Mouse (Mus musculus) layer of hippocampus, postnatal 14 days (tissue): ENCODE measurements around the gene Actrt3. TPM values are rescaled to one million over a fixed set of nuclear protein-coding genes. Genes with fewer than 3 reads are reported as not detected.
A peak's percentile ranks its signal among the peaks of the same experiment; 100 is the strongest.
"Not testable (repeated sequence)": the region's sequence is repeated elsewhere in the genome, so short reads cannot be mapped to it uniquely, and the experiment has no call there.

Experiments used
- DNase-seq, 2 experiments: peaks; one replicate each; pipeline ENCODE4 v3.0.0; 2021 to 2022; ENCODE audit warnings: low spot score in 2 of 2, mixed read lengths in 1 of 2
- total RNA-seq, 2 experiments: library from RNA; stranded (reverse); gene quantifications; 2 replicates each; pipeline ENCODE4 v1.2.3; 2021

The Actrt3 gene
- total RNA-seq, 2 experiments from 2014 or later = 1.4 to 1.5 TPM

GRCm38 (mm10) chr3:30588865-30589264 is 10.9 kb downstream of the Actrt3 start:
- no peak for DNase-seq

- no peak for DNase-seq
These were observed 26.2 kb downstream of the Actrt3 start for GRCm38 (mm10) chr3:30573549-30573948.

- DNase-seq = not testable (repeated sequence)
These were observed 33.4 kb downstream of the Actrt3 start for GRCm38 (mm10) chr3:30566333-30566732.

DNA sequence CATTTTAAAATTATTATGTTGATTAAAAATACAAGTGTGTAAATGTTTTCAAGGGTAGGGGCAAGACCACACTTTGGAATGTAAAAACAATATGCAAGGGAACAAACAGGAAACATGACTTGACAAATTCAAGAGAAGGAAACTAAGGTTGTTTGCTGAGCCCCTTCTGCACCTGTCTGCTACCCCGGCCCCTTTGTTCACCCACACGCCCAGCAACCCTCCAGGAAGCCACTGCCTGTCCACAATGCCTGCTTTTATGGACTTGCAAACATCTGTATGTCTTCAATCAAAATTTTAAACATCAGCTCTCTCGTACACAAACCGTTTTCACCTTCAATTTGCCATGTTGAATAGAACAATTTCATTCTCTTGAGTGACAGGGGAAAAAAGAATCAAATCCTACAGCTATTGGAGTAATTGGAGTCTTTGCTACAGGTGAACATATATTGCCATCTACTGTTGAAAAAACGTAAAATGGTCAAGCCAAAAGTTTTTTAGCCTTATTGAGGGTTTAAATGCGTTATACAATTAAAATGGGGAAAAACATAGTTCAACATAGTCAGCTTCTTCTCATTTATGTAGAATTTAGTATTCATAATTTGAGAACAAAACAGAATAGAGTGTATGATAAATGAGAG is 38.9 kb downstream of the Actrt3 start:
- DNase-seq = peak in 1 of 2 experiments; percentile 9

GRCm38 (mm10) chr3:30553741-30554140 is 46.0 kb downstream of the Actrt3 start:
- DNase-seq = no peak

GRCm38 (mm10) chr3:30550218-30550617 is 49.5 kb downstream of the Actrt3 start:
- no peak for DNase-seq

DNA sequence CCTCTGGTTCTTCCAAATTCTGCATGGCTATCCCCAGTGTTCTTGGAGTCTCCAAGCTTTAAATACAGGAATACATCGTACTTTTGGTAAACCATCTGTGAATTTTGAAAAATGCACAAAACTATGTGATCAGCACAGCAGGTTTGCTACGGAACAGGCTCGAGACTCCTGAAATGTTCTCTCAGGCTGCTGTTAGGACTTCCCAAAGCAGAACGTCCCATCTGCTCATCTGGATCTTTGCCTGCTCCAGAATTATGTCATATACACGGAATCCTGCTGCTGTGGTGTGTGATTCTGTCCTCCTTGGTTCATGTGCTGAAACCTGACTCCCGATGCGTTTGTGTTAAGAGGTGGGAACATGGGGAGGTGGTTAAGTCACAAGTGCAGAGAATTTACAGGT is 50.8 kb downstream of the Actrt3 start:
- DNase-seq = peak in 1 of 2 experiments; percentile 6

- DNase-seq = no peak
These were observed 51.8 kb downstream of the Actrt3 start, which contains the start of gene Mecom for GRCm38 (mm10) chr3:30547908-30548307. TSS of gene Mecom (minus strand) at chr3:30548008.

Other genes starting within 250 kb of the Actrt3 start
- gene Mecom, start 51.9 kb downstream of the Actrt3 start, total RNA-seq = 1 to 10 TPM; 5.0 to 6.9 TPM
- 10 to 100 TPM; 15.7 to 16.6 TPM for gene Mynn, start 2.1 kb upstream of the Actrt3 start, total RNA-seq
- not detected for gene Lrriq4, start 44.6 kb upstream of the Actrt3 start, total RNA-seq
- gene Lrrc34, start 47.9 kb upstream of the Actrt3 start, total RNA-seq = under 1 TPM; 0.33 to 0.78 TPM
- not detected for gene Lrrc31, start 99.9 kb upstream of the Actrt3 start, total RNA-seq
- not detected for gene Samd7, start 146.4 kb upstream of the Actrt3 start, total RNA-seq
- 10 to 100 TPM; 95.7 to 96.2 TPM for gene Sec62, start 192.9 kb upstream of the Actrt3 start, total RNA-seq